ENCODE assay signal across 8 mouse cellular contexts in the genomic region with DNA sequence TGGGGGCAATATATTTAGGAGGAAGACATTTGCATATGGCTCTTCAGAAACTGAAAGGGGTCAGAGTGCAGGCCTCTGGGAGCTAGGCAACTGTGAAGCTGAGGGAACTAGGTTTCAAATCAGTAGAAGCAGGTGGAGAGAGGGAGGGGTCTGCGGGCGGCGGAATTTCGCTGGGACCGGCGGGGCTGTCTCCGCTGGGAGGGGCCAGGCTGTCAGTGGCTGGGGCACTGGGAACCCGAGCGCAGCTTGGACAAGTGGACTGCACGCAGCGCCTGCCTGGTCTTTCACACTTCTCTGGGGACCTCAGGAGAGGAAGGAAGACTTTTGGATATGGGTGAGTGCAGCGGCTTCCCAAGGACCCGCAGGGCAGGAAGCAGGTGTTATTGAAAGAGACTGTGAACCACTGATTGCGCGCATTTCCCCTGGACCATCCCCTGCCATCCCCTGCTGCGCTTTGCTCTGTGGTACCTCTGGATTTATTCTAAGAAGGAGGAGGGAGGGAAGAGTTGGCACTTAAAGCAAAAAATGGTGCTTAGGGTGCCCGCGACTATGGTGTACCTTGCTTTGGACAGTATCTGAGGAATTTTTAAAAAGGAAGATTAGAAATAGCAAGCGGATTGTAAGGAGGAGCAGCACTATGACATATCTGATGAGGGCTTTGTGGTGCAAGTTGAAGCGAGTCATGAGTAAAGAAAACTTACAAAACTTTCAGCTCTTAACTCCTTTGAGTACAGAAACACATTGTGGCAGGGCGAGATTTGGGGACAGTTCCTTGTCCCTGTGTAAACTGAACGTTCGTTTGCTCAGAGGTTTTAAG.
DNase-seq lines count a peak whose midpoint lies in the region; ATAC-seq and TF ChIP-seq lines count a peak whose summit lies in the region.

No protein-coding gene starts in this region.

- DNase-seq in cerebellum, adult 11 months = peak; percentile 2
- DNase-seq in cerebellum, adult 9-10 months = no peak
- DNase-seq in cerebellum, postnatal 36 days = peak; percentile 12 to 15
- DNase-seq in heart, adult 18-20 months = peak; percentile 37 to 44
- DNase-seq in limb, embryonic 11.5 days (ENCODE audit: low spot score) = peak; percentile 58
- DNase-seq in mesoderm, embryonic 11.5 days (ENCODE audit: low read depth, low spot score) = peak; percentile 62
- DNase-seq in stomach, postnatal 0 days (ENCODE audit: low spot score) = peak; percentile 39

- under 1% methylated on average over 23 of the region's 23 CpGs for WGBS in intestine, embryonic 15.5 days
- under 1% methylated on average over 23 of the region's 23 CpGs for WGBS in limb, embryonic 11.5 days
- under 1% methylated on average over 23 of the region's 23 CpGs for WGBS in stomach, postnatal 0 days

- H3K36me3 ChIP-seq in intestine, embryonic 15.5 days = no peaks in the 10 kb centered on the region
- H3K36me3 ChIP-seq in limb, embryonic 11.5 days (ENCODE audit: control insufficient read depth, insufficient read depth, low read length) = no peaks in the 10 kb centered on the region
- no peaks in the 10 kb centered on the region for H3K36me3 ChIP-seq in stomach, postnatal 0 days (ENCODE audit: control insufficient read depth, insufficient read depth, low read length)

- no peak for TF ChIP-seq EP300 in stomach, postnatal 0 days (optimal IDR thresholded peaks at IDR 0.05)

- no peak for TF ChIP-seq CTCF in stomach, postnatal 0 days (IDR thresholded peaks at IDR 0.05; ENCODE audit: low read depth)

- no peak overlapping the region for H3K9ac ChIP-seq in intestine, embryonic 15.5 days
- peak overlapping the region; percentile 41; the same call in 1 of the 2 replicates for H3K9ac ChIP-seq in limb, embryonic 11.5 days (ENCODE audit: low read length)
- H3K9ac ChIP-seq in stomach, postnatal 0 days (ENCODE audit: low read length) = 0 out of 2 replicates have a peak overlapping the region, but pooled peaks have one; percentile 27

- peak overlapping the region; percentile 80 for H3K4me2 ChIP-seq in intestine, embryonic 15.5 days (replicated peaks)
- peak overlapping the region; percentile 84 for H3K4me2 ChIP-seq in limb, embryonic 11.5 days (ENCODE audit: low read depth, severe bottlenecking)
- peak overlapping the region; percentile 68 for H3K4me2 ChIP-seq in stomach, postnatal 0 days (replicated peaks; ENCODE audit: low read depth)

- 0 out of 2 replicates have a peak, but pooled peaks cover 6% of the 10 kb centered on the region for H3K4me1 ChIP-seq in intestine, embryonic 15.5 days (replicated peaks)
- H3K4me1 ChIP-seq in limb, embryonic 11.5 days (ENCODE audit: control insufficient read depth, insufficient read depth, low read length) = no peaks in the 10 kb centered on the region
- no peaks in the 10 kb centered on the region; the same call in 1 of the 2 replicates for H3K4me1 ChIP-seq in stomach, postnatal 0 days (replicated peaks; ENCODE audit: control insufficient read depth, insufficient read depth)

- H3K27ac ChIP-seq in intestine, embryonic 15.5 days = no peak overlapping the region
- H3K27ac ChIP-seq in limb, embryonic 11.5 days (replicated peaks; ENCODE audit: low read depth, low read length) = no peak overlapping the region
- no peak overlapping the region for H3K27ac ChIP-seq in stomach, postnatal 0 days (replicated peaks)

- peak overlapping the region; percentile 36 for H3K4me3 ChIP-seq in intestine, embryonic 15.5 days (replicated peaks)
- peak overlapping the region; percentile 30 for H3K4me3 ChIP-seq in limb, embryonic 11.5 days (ENCODE audit: low read depth, low read length)
- peak overlapping the region; percentile 36 for H3K4me3 ChIP-seq in stomach, postnatal 0 days (ENCODE audit: low read depth, low read length)

- no peaks in the 10 kb centered on the region for H3K27me3 ChIP-seq in intestine, embryonic 15.5 days (replicated peaks)
- no peaks in the 10 kb centered on the region for H3K27me3 ChIP-seq in limb, embryonic 11.5 days (ENCODE audit: control insufficient read depth, insufficient read depth, low read length)
- H3K27me3 ChIP-seq in stomach, postnatal 0 days (ENCODE audit: control insufficient read depth, insufficient read depth, low read length) = no peaks in the 10 kb centered on the region

- ATAC-seq in intestine, embryonic 15.5 days = peak; percentile 85
- peak; percentile 33; the same call in 1 of the 2 replicates for ATAC-seq in limb, embryonic 11.5 days (ENCODE audit: insufficient number of reproducible peaks, low FRiP score, low TSS enrichment, low read depth)
- ATAC-seq in stomach, postnatal 0 days (ENCODE audit: low FRiP score, low TSS enrichment) = peak; percentile 64

- no peaks in the 10 kb centered on the region for H3K9me3 ChIP-seq in intestine, embryonic 15.5 days
- no peaks in the 10 kb centered on the region for H3K9me3 ChIP-seq in limb, embryonic 11.5 days (ENCODE audit: control insufficient read depth, low read length)
- no peaks in the 10 kb centered on the region for H3K9me3 ChIP-seq in stomach, postnatal 0 days (ENCODE audit: control insufficient read depth, low read length)

Comparison
In these comparisons a context has a peak if more than half of its experiments do, and no peak if none do; other contexts are left out.
1. ATAC-seq: peak in every context shown above with its lines; median percentile 85 in intestine, embryonic 15.5 days; 64 in stomach, postnatal 0 days; 33 in limb, embryonic 11.5 days.